Mouse (Mus musculus): Measurements from ENCODE around the gene Vti1a.

DNA sequence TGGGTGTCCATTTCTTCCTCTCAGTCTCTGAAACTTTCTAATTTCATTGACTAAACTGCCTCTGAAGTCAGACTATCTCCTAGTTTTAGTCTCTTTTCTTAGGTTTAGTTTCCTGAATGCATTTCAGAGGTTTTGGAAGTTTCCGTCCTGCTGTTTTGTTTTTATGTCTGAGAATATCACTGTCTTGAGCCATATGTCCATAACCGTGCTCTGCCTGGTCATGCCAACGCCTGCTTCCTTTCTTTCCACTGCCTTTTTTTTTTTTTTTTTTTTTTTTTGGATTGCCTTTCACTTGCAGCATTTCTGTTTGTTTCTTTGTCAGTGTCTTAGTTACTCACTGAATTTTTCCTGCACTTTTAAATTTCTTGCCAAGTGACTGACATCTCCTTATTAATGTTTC lies 15.6 kb upstream of the Vti1a start:
- TF ChIP-seq MAFK (IDR thresholded peaks at IDR 0.05; ENCODE audit: insufficient read depth, low read depth, low read length): no peak
- TF ChIP-seq ZC3H11A (IDR thresholded peaks at IDR 0.05; ENCODE audit: borderline replicate concordance, low read depth, low read length): no peak
- TF ChIP-seq HCFC1 (IDR thresholded peaks at IDR 0.05; ENCODE audit: borderline replicate concordance, insufficient read depth, low read length): no peak
- TF ChIP-seq CHD2 (IDR thresholded peaks at IDR 0.05; ENCODE audit: low read depth, low read length): no peak
- TF ChIP-seq ZNF384 (IDR thresholded peaks at IDR 0.05; ENCODE audit: low read depth, low read length): no peak

All from ES-E14 (cell line).